Mouse (Mus musculus) lung, embryonic 15.5 days (tissue): ENCODE data around the gene Timm8a2. TPM values are rescaled to one million over a fixed set of nuclear protein-coding genes. Genes with fewer than 3 reads are reported as not detected.

ENCODE experiments used
- ATAC-seq: fragments of 200-750 bp; cut with Nextera tagmentation; 2 replicates; pipeline ENCODE4 v1.8.0; 2017; ENCODE audit warnings: moderate number of reproducible peaks, borderline replicate concordance; ENCODE audit not compliant: low FRiP score, low TSS enrichment; ENCODE audit errors: extremely low read depth
- H3K27ac ChIP-seq: fragments of 300-500 bp; sonication (generic); 2 replicates; pipeline ENCODE4 v1.5.1; 2015; ENCODE audit warnings: moderate library complexity, mild to moderate bottlenecking, inconsistent platforms
- H3K27me3 ChIP-seq: fragments of 300-500 bp; sonication (generic); 2 replicates; pipeline ENCODE4 v1.6.1; 2015; ENCODE audit warnings: inconsistent platforms
- H3K36me3 ChIP-seq: fragments of 300-500 bp; sonication (generic); 2 replicates; pipeline ENCODE4 v1.6.1; 2015; ENCODE audit warnings: inconsistent platforms
- H3K4me1 ChIP-seq: fragments of 300-500 bp; sonication (generic); 2 replicates; pipeline ENCODE4 v1.6.1; 2015; ENCODE audit warnings: inconsistent platforms
- H3K4me2 ChIP-seq: fragments of 300-500 bp; sonication (generic); 2 replicates; pipeline ENCODE4 v1.6.1; 2015; ENCODE audit warnings: inconsistent platforms, mild to moderate bottlenecking, moderate library complexity
- H3K4me3 ChIP-seq: fragments of 300-500 bp; sonication (generic); 2 replicates; pipeline ENCODE4 v1.5.1; 2015; ENCODE audit warnings: mild to moderate bottlenecking, inconsistent platforms
- H3K9ac ChIP-seq: fragments of 300-500 bp; sonication (generic); 2 replicates; pipeline ENCODE4 v1.6.1; 2015; ENCODE audit warnings: inconsistent platforms
- H3K9me3 ChIP-seq: fragments of 300-500 bp; sonication (generic); 2 replicates; pipeline ENCODE4 v1.6.1; 2016; ENCODE audit warnings: inconsistent platforms
- WGBS: fragments of 180-500 bp; shearing (Covaris S2); methylation state at CpG from one replicate; pipeline ENCODE4 v1.1.7; 2015; 5-methylcytosine and 5-hydroxymethylcytosine counted together
- polyA plus RNA-seq: library from polyadenylated mRNA; unstranded; fragments of >200 nt; fragmentation: Nextera tagmentation; extraction: Ambion mirVana; gene quantifications from 2 replicates; pipeline ENCODE4 v1.2.1, GENCODE M21; 2015

The Timm8a2 gene
- polyA plus RNA-seq, 1 experiment from 2014 or later: not detected

DNA sequence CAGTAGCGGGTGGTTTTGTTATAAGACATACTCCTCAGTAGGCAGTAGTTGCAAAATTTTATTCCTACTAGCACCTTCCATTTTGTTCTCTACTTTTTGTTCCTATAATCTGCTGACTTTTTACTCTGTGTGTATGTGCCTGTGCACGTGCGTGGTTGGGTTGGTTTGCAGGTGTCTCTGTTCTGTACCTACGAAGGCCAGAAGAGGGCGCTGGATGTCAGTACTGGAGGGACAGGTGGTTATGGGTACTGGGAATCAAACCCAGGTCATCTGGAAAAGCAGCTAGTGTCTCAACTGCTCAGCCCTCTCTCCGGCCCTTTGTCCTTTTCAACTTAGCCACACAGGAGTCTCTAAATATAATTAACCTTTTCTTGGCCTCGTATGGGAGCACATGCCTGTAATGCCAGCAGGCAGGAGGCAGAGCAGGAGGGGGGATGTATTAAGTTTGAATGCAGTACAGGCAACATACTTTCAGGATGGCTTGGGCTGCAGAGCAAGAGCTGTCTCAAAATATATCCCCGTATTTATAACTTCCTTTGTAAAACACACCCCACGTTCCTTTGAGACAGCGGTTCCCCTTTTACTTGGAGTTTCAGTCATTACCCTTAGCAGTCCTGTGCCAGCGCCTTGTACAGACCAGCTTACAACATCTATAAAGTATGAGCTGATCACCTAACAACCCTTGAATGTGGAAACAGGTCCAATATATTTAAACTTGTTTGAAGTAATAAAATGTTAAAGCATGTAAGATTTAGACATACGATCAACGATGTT lies 4.6 kb downstream of the Timm8a2 start:
- H3K9me3 ChIP-seq: no peaks in the 10 kb centered on the region
- H3K27ac ChIP-seq: no peak overlapping the region
- H3K36me3 ChIP-seq: no peaks in the 10 kb centered on the region
- H3K4me2 ChIP-seq: no peak overlapping the region
- no peaks in the 10 kb centered on the region for H3K4me1 ChIP-seq
- no peak for ATAC-seq
- no peak overlapping the region for H3K4me3 ChIP-seq
- H3K27me3 ChIP-seq: no peaks in the 10 kb centered on the region
- WGBS: 82% methylated on average over 13 of the region's 13 CpGs
- no peak overlapping the region for H3K9ac ChIP-seq

DNA sequence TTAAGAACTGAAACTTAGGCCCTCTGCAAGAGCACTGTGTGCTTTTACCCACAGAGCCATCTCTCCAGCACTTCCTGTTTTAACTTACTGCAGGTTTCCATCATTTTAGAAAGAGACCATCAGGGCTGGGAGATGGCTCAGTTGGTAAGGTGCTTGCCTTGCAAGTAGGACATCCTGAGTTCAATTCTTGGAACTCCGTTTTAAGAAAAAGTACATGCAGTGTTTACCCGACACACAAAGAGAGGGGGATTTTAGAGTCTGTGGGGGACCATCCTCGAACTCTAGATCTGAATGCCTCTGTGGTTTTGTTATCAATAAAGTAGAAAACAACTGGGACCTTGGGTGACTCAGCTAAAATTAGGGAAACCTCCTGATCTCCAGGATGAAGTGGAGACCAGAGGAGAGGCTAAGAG lies 6.9 kb downstream of the Timm8a2 start:
- no peaks in the 10 kb centered on the region for H3K4me1 ChIP-seq
- H3K27me3 ChIP-seq: no peaks in the 10 kb centered on the region
- WGBS: 85% methylated on average over 3 of the region's 3 CpGs
- ATAC-seq: no peak
- H3K9ac ChIP-seq: no peak overlapping the region
- no peak overlapping the region for H3K4me3 ChIP-seq
- no peak overlapping the region for H3K4me2 ChIP-seq
- H3K36me3 ChIP-seq: no peaks in the 10 kb centered on the region
- no peaks in the 10 kb centered on the region for H3K9me3 ChIP-seq
- H3K27ac ChIP-seq: no peak overlapping the region

DNA sequence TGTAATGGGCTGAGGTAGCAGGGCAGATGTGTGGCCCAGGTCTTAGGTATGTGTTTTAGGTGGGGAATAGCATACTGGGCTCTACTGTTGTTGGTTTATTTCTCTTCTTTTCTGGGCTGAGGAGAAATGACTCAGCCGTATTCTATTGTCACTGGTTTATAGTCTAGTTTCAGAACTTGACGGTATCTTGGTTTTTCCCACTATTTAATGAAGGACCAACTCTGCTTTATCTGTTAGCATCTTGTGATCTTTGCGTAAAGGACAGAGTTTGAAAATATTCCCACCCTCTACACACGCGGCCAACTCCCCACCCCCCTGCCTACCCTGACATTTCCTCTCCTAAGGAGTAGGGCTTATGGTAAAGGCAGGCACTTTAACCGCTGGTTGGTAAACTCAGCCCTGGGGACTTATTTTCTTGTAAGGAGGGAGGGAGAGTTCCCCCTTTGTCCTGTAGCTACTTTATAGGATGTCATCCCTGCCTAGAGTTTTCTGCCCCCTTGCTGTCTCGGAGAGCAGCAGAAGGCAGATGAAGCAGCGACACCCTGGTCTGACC lies 7.7 kb downstream of the Timm8a2 start:
- no peaks in the 10 kb centered on the region for H3K9me3 ChIP-seq
- ATAC-seq: no peak
- no peak overlapping the region for H3K27ac ChIP-seq
- WGBS: 66% methylated on average over 8 of the region's 8 CpGs
- H3K9ac ChIP-seq: no peak overlapping the region
- no peaks in the 10 kb centered on the region for H3K4me1 ChIP-seq
- no peak overlapping the region for H3K4me3 ChIP-seq
- H3K27me3 ChIP-seq: no peaks in the 10 kb centered on the region
- no peak overlapping the region for H3K4me2 ChIP-seq
- H3K36me3 ChIP-seq: no peaks in the 10 kb centered on the region

DNA sequence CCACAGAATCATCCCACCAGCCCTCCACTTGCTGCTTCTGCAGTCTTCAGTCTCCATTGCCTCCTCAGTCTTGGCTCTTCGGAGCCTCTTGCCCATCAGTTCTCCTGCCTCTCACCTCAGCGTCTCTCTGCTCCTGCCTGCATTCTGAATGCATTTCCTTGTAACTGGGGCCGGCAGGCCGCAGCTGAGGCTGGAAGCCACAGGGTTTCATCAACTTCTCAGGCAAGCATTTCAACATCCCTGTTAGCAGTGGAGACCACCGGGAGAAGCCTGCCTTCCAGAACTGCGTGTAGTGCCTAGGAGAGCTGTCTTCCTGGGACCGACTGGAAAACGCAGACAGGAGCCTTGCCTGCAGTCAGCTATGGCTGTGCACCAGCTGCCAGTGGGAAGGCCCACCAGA lies 13.3 kb downstream of the Timm8a2 start:
- H3K27me3 ChIP-seq: no peaks in the 10 kb centered on the region
- H3K36me3 ChIP-seq: no peaks in the 10 kb centered on the region
- no peak overlapping the region for H3K27ac ChIP-seq
- ATAC-seq: no peak
- 89% methylated on average over 8 of the region's 8 CpGs for WGBS
- H3K4me1 ChIP-seq: no peaks in the 10 kb centered on the region
- H3K9ac ChIP-seq: no peak overlapping the region
- H3K9me3 ChIP-seq: no peaks in the 10 kb centered on the region
- no peak overlapping the region for H3K4me3 ChIP-seq
- no peak overlapping the region for H3K4me2 ChIP-seq

DNA sequence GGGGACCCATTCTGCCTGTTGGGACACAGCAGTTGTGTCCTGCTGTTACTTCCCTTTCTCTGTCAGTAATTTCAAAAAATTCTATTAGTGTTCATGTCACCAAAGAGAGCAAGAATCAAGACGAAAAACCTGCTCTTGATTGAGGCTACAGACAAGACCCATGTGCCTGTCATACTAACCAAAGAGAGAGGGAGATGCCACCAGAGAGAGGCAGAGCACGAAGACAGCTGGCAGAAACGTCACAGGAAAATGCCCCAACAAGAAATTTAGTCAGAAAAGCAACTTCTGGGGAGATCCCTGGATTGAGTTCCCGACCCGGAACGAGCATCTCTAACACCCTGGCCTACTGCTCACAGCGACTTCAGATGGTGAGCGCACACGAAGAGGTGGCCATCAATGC lies 14.3 kb downstream of the Timm8a2 start:
- no peaks in the 10 kb centered on the region for H3K36me3 ChIP-seq
- H3K4me3 ChIP-seq: no peak overlapping the region
- H3K9ac ChIP-seq: no peak overlapping the region
- 88% methylated on average over 9 of the region's 9 CpGs for WGBS
- no peaks in the 10 kb centered on the region for H3K9me3 ChIP-seq
- no peaks in the 10 kb centered on the region for H3K27me3 ChIP-seq
- ATAC-seq: no peak
- no peak overlapping the region for H3K27ac ChIP-seq
- no peaks in the 10 kb centered on the region for H3K4me1 ChIP-seq
- no peak overlapping the region for H3K4me2 ChIP-seq

DNA sequence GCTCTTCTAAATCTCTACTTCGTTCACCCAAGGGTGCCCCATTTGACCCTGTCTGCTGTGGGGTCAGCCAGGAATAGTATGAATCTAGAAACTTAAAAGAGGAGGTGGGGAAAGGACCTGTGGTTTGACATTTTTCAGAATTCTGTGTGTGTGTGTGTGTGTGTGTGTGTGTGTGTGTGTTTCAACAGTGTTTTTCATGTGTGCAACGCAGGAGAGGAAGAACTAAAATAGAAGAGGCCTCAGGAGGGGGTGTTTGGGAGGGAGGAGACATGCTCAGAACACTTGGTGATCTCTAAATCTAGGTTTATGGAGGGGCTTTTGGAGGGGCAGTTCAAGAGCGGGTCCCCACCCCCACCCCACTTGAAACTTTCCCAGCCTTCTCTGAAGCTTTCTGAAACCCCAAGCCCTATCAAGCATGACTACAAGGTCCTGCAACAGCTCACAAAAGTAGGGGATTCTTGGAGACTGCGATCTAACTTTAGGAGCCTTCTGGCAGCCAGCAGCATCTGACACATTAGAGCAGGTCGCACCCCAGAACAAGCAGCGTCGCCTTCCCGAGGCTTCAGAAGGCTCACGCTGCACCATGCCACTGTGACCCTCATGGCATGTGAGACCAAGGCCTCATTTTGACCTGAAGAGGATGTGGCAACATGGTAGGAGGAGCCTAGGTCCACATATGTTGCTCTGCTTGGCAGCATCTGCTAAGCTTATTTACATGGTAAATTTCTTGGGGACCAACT lies 18.6 kb downstream of the Timm8a2 start:
- Histone ChIP-seq H3K4me2 (no peak overlapping the region), H3K27ac (no peak overlapping the region), H3K4me3 (no peak overlapping the region), H3K9me3 (no peaks in the 10 kb centered on the region), H3K27me3 (no peaks in the 10 kb centered on the region), H3K36me3 (no peaks in the 10 kb centered on the region), H3K9ac (no peak overlapping the region), H3K4me1 (no peaks in the 10 kb centered on the region)
- WGBS: 68% methylated on average over 9 of the region's 9 CpGs
- ATAC-seq: no peak

DNA sequence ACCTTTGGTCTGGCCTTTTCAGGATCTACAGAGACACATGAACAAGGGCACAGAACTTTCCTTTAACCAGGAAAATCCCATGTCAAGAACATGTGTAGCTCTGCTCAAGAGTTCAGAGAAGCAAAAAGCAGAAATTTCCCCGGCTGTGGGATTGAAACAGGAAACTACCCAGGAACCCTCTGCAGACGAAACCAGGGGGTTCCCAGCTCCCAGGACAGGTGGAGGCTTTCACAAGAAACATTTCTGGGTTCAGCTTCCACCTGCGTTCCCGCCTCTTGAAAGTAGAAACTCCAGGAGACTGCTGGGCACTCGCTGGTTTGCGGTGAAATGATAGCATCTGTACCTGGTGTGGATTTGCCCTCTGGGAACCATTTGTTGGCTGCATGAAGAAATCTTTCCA lies 22.4 kb downstream of the Timm8a2 start:
- Histone ChIP-seq H3K9me3 (no peaks in the 10 kb centered on the region), H3K36me3 (no peaks in the 10 kb centered on the region), H3K27me3 (no peaks in the 10 kb centered on the region), H3K9ac (no peak overlapping the region), H3K27ac (no peak overlapping the region), H3K4me2 (no peak overlapping the region), H3K4me3 (no peak overlapping the region), H3K4me1 (no peaks in the 10 kb centered on the region)
- WGBS: 75% methylated on average over 6 of the region's 6 CpGs
- no peak for ATAC-seq

DNA sequence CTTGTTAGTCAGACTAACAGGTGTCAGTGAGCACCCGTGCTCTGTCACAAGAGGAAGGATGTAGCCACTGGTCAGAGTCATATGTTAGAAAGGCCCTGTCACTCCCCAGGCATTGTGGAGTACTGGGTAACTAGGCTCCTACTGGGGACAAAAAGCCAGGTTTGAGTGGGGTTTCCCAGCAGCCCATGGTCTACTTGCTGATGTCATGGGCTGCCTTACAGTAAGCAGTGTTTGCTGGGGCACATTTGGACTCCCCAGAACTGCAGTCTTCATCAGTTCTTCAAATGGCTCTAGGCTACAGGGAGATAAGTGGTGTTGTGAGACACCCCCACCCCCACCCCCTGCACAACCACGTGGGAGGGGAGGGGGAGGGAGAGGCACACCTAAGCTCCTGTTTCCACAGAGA lies 23.5 kb downstream of the Timm8a2 start:
- no peaks in the 10 kb centered on the region for H3K27me3 ChIP-seq
- 18% methylated on average over 2 of the region's 2 CpGs for WGBS
- no peak for ATAC-seq

DNA sequence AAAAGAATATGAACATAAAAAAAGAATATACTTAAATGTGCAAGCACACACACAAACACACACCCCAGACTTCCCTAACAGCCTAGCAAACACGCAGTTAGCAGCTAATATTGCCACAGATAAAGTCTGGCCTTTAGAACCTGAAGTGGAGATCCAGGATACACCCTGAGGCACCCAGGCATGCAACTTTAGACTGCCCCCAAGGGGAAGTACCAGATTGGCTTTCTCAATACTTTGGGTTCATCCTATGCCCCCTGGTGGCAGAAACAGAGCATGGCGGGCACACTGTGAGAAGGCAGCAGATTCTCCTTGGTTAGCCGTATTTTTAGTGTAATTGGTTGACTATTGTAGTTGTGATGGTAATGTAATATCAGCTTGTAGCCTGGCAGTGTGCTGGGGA lies 26.2 kb downstream of the Timm8a2 start:
- Histone ChIP-seq H3K4me1 (no peaks in the 10 kb centered on the region), H3K4me3 (no peak overlapping the region), H3K4me2 (no peak overlapping the region), H3K27ac (no peak overlapping the region), H3K36me3 (no peaks in the 10 kb centered on the region), H3K9ac (no peak overlapping the region), H3K27me3 (no peaks in the 10 kb centered on the region), H3K9me3 (no peaks in the 10 kb centered on the region)
- WGBS: 6% methylated on average over 3 of the region's 3 CpGs
- peak; percentile 60; the same call in 1 of the 2 replicates for ATAC-seq

More for the DNA sequence above, 23.5 kb downstream of the Timm8a2 start:
- Histone ChIP-seq H3K9ac (no peak overlapping the region), H3K9me3 (no peaks in the 10 kb centered on the region), H3K4me3 (no peak overlapping the region), H3K4me1 (no peaks in the 10 kb centered on the region), H3K27ac (no peak overlapping the region), H3K36me3 (no peaks in the 10 kb centered on the region), H3K4me2 (no peak overlapping the region)

DNA sequence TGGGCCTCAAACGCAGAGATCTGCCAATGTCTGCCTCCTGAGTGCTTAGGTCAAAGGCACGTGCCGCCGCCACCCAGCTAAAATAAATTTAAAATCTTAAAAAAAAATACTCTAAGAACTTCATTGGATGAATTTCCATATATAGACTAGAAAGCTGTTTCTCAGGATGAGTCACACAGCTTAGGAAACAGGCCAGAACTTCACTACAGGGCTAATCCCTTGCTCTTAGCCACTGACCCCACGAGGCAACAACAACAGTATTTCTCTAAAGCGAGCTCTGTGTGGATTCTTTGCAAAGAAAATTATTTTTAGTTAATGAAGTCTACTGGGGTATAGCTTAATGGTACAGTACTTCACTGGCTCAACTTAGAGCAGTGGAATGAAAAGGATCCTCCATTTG lies 26.9 kb downstream of the Timm8a2 start:
- no peak overlapping the region for H3K27ac ChIP-seq
- 81% methylated on average over 6 of the region's 6 CpGs for WGBS
- H3K36me3 ChIP-seq: no peaks in the 10 kb centered on the region
- no peak overlapping the region for H3K4me2 ChIP-seq
- no peak overlapping the region for H3K4me3 ChIP-seq
- ATAC-seq: no peak
- no peaks in the 10 kb centered on the region for H3K9me3 ChIP-seq
- H3K4me1 ChIP-seq: no peaks in the 10 kb centered on the region
- H3K9ac ChIP-seq: no peak overlapping the region
- H3K27me3 ChIP-seq: no peaks in the 10 kb centered on the region

DNA sequence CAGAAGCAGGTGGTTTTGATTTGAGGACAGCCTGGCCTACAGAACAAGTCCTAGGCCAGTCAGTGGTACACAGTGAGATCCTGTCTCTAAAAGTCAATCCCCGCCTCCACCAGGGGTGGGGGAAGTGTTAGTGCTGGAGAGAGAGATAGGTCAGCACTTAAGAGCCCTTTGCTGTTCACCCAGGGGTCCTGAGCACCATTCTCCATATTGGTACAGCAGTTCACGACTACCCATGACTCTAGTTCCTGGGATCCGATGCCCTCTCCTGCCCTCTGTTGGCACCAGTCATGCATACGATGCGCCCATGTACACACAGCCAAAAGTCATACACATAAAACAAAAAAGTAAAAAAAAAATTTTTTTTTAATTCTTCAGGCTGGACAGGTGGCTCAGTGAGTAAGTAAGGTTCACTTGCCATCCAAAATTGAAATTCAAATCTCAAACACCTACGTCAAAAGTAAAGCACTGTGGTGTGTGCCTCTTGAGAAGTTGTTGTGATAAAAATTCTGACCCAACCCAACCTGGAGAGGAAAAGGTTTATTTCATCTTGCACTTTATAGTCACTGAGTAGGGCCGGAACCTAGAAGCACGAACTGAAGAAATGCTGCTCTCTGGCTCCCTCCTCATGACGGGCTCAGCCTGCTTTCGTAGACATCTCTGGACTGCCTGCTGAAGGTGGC lies 28.1 kb downstream of the Timm8a2 start:
- Histone ChIP-seq H3K9me3 (no peaks in the 10 kb centered on the region), H3K9ac (no peak overlapping the region), H3K27me3 (no peaks in the 10 kb centered on the region), H3K4me3 (no peak overlapping the region), H3K4me1 (no peaks in the 10 kb centered on the region), H3K4me2 (no peak overlapping the region), H3K27ac (no peak overlapping the region), H3K36me3 (no peaks in the 10 kb centered on the region)
- 78% methylated on average over 10 of the region's 10 CpGs for WGBS
- no peak for ATAC-seq

DNA sequence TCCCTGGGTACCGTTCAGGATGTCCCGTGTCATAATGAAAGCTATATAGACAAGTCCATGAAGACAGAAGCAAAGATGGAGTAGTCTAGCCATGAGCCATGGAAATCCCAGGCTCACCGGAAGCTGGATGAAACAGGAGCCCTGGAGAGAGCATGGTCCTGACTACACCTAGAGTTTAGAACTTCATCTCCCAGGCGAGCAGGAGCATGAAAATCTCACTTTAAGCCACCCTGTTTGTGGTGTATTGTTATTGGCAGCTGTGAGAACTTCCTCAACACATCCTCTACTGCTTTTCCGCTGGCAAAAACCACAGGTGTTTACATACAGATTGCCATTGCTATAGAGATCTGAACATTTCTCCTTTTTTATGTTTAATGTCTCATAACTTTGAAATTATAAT lies 29.1 kb downstream of the Timm8a2 start:
- no peaks in the 10 kb centered on the region for H3K36me3 ChIP-seq
- no peaks in the 10 kb centered on the region for H3K9me3 ChIP-seq
- no peaks in the 10 kb centered on the region for H3K27me3 ChIP-seq
- no peak overlapping the region for H3K27ac ChIP-seq
- peaks cover 2% of the 10 kb centered on the region for H3K4me1 ChIP-seq
- 61% methylated on average over 5 of the region's 5 CpGs for WGBS
- no peak overlapping the region for H3K9ac ChIP-seq
- H3K4me3 ChIP-seq: no peak overlapping the region
- H3K4me2 ChIP-seq: no peak overlapping the region
- no peak for ATAC-seq
